Mouse (Mus musculus): ENCODE measurements at regions not wholly inside any gene's neighbourhood (a gene's known extent, or its start where the extent isn't known, plus 50 kb on each side); places are given as distances from the start of the nearest gene placed in this dataset.

- DNase-seq = no peak
These were observed 52.5 kb upstream of the Cldn24 start for GRCm38 (mm10) chr8:47769452-47769851.

GRCm38 (mm10) chr8:47768751-47769150 lies 53.2 kb upstream of the Cldn24 start:
- DNase-seq = no peak

- DNase-seq = peak; percentile 5
These were observed 50.7 kb upstream of the Cdkn2aip start for GRCm38 (mm10) chr8:47764480-47764879.

GRCm38 (mm10) chr8:47764068-47764467 lies 50.3 kb upstream of the Cdkn2aip start:
- DNase-seq = no peak

Measured in cerebellum, adult 9-10 months (tissue).